Mouse (Mus musculus) kidney, postnatal 0 days (tissue): ENCODE results near the gene Atp1b2. TPM values are rescaled to one million over a fixed set of nuclear protein-coding genes. Genes with fewer than 3 reads are reported as not detected.
"Not testable (repeated sequence)": the region's sequence is repeated elsewhere in the genome, so short reads cannot be mapped to it uniquely, and the experiment has no call there.

Experiments
- ATAC-seq: fragments of 200-750 bp; cut with Nextera tagmentation; replicated peaks from 2 replicates; pipeline ENCODE4 v1.8.0; 2017; ENCODE audit warnings: low read depth, moderate number of reproducible peaks, moderate TSS enrichment, moderate library complexity; ENCODE audit not compliant: low FRiP score
- DNase-seq: peaks from one replicate; pipeline ENCODE4 v3.0.0-alpha.2; 2016; ENCODE audit warnings: low spot score
- H3K27ac ChIP-seq: fragments of 300-500 bp; sonication (generic); 2 replicates; pipeline ENCODE4 v1.5.1; 2014; ENCODE audit warnings: mild to moderate bottlenecking
- H3K27me3 ChIP-seq: fragments of 300-500 bp; sonication (generic); 2 replicates; pipeline ENCODE4 v1.6.1; 2014; ENCODE audit warnings: low read length, mixed read lengths; ENCODE audit not compliant: insufficient read depth
- H3K36me3 ChIP-seq: fragments of 300-500 bp; sonication (generic); 2 replicates; pipeline ENCODE4 v1.6.1; 2014; ENCODE audit warnings: low read length, mixed read lengths; ENCODE audit not compliant: insufficient read depth
- H3K4me1 ChIP-seq: fragments of 300-500 bp; sonication (generic); replicated peaks from 2 replicates; pipeline ENCODE4 v1.6.1; 2014; ENCODE audit warnings: antibody characterized with exemption, low read length, mixed read lengths; ENCODE audit not compliant: insufficient read depth
- H3K4me2 ChIP-seq: fragments of 300-500 bp; sonication (generic); 2 replicates; pipeline ENCODE4 v1.6.1; 2014; ENCODE audit warnings: mild to moderate bottlenecking, low read length, moderate library complexity, mixed read lengths
- H3K4me3 ChIP-seq: fragments of 300-500 bp; sonication (generic); replicated peaks from 2 replicates; pipeline ENCODE4 v1.5.1; 2014; ENCODE audit warnings: low read depth, low read length
- H3K9ac ChIP-seq: fragments of 300-500 bp; sonication (generic); 2 replicates; pipeline ENCODE4 v1.6.1; 2014; ENCODE audit warnings: low read depth, low read length
- H3K9me3 ChIP-seq: fragments of 300-500 bp; sonication (generic); replicated peaks from 2 replicates; pipeline ENCODE4 v1.6.1; 2016; ENCODE audit warnings: low read length, inconsistent platforms, mixed read lengths
- CTCF ChIP-seq: IDR thresholded peaks from 2 replicates; pipeline ENCODE4 v1.5.1; 2016; ENCODE audit warnings: antibody characterized with exemption, low read depth, mild to moderate bottlenecking, moderate library complexity
- WGBS: fragments of 180-500 bp; shearing (Covaris S2); extraction: QIAGEN DNeasy Blood & Tissue Kit; methylation state at CpG from one replicate; pipeline ENCODE4 v1.1.7; 2014; 5-methylcytosine and 5-hydroxymethylcytosine counted together
- polyA plus RNA-seq: library from polyadenylated mRNA; unstranded; fragments of >200 nt; fragmentation: Nextera tagmentation; extraction: Ambion mirVana; gene quantifications from 2 replicates; pipeline ENCODE4 v1.2.1, GENCODE M21; 2015

Atp1b2 gene
- polyA plus RNA-seq, 1 experiment from 2014 or later: 16.3 TPM

- Histone ChIP-seq H3K9ac (peak within 1 kb of the TSS; percentile 82), H3K4me1 (peaks cover 8% of the 10 kb centered on the region; the same call in 1 of the 2 replicates), H3K4me3 (peak within 1 kb of the TSS; percentile 69), H3K27me3 (no peaks in the 10 kb centered on the region), H3K9me3 (no peaks in the 10 kb centered on the region), H3K36me3 (no peaks in the 10 kb centered on the region), H3K4me2 (peak within 1 kb of the TSS; percentile 84), H3K27ac (peak within 1 kb of the TSS; percentile 83)
- no peak for TF ChIP-seq CTCF
- under 1% methylated on average over 20 of the region's 20 CpGs for WGBS
- DNase-seq (peak; percentile 90), ATAC-seq (peak; percentile 83)
Observed at GRCm38 (mm10) chr11:69621571-69622268, 16.0 kb upstream of the Atp1b2 start, which contains the start of gene Sat2. Gene Sat2 (plus strand): TSS chr11:69622024.

- no peak for TF ChIP-seq CTCF
- ATAC-seq: no peak
- Histone ChIP-seq H3K4me1 (peaks cover 8% of the 10 kb centered on the region; the same call in 1 of the 2 replicates), H3K4me3 (no peak overlapping the region), H3K36me3 (no peaks in the 10 kb centered on the region), H3K27ac (no peak overlapping the region), H3K9me3 (no peaks in the 10 kb centered on the region), H3K27me3 (no peaks in the 10 kb centered on the region), H3K4me2 (no peak overlapping the region), H3K9ac (no peak overlapping the region)
- no peak for DNase-seq
- WGBS: 73% methylated on average over 7 of the region's 7 CpGs
Observed at GRCm38 (mm10) chr11:69620394-69621081, 14.8 kb upstream of the Atp1b2 start.

GRCm38 (mm10) chr11:69617805-69618204 is 12.1 kb upstream of the Atp1b2 start, which contains the start of gene Shbg:
Gene Shbg (minus strand): TSS chr11:69617905.
- Histone ChIP-seq H3K36me3 (no peaks in the 10 kb centered on the region), H3K4me3 (no peak within 1 kb of the TSS), H3K9me3 (no peaks in the 10 kb centered on the region), H3K4me1 (peaks cover 14% of the 10 kb centered on the region; the same call in 1 of the 2 replicates), H3K4me2 (no peak within 1 kb of the TSS), H3K9ac (no peak within 1 kb of the TSS), H3K27me3 (no peaks in the 10 kb centered on the region), H3K27ac (no peak within 1 kb of the TSS)
- ATAC-seq (no peak), DNase-seq (no peak)
- 51% methylated on average over 5 of the region's 5 CpGs for WGBS
- TF ChIP-seq CTCF: no peak

- no peak overlapping the region for H3K4me3 ChIP-seq
- H3K4me2 ChIP-seq: no peak overlapping the region
- no peak for ATAC-seq
- no peak overlapping the region for H3K27ac ChIP-seq
- DNase-seq: no peak
- no peak for TF ChIP-seq CTCF
- WGBS: 30% methylated on average over 10 of the region's 10 CpGs
- H3K4me1 ChIP-seq: peaks cover 8% of the 10 kb centered on the region; the same call in 1 of the 2 replicates
- no peaks in the 10 kb centered on the region for H3K9me3 ChIP-seq
- no peak overlapping the region for H3K9ac ChIP-seq
- no peaks in the 10 kb centered on the region for H3K36me3 ChIP-seq
- no peaks in the 10 kb centered on the region for H3K27me3 ChIP-seq
Observed at GRCm38 (mm10) chr11:69616781-69617180, 11.0 kb upstream of the Atp1b2 start.

DNA sequence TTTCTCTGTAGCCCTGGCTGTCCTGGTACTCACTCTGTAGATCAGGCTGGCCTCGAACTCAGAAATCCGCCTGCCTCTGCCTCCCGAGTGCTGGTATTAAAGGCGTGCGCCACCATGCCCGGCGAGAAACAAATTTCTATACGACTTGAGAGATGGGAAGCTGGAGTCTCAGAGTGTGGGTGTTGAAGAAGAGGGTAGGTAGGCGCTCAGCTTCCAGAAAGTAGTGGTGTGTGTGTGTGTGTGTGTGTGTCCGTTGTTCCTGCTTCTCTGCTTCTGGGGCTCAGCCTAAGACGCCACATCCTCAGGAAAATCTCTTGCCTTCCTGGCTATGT is 8.5 kb upstream of the Atp1b2 start:
- H3K9me3 ChIP-seq, H3K36me3 ChIP-seq, ATAC-seq, H3K27me3 ChIP-seq, H3K4me1 ChIP-seq, DNase-seq, H3K27ac ChIP-seq, H3K9ac ChIP-seq, H3K4me3 ChIP-seq: not testable (repeated sequence)
- WGBS: 55% methylated on average over 11 of the region's 11 CpGs
- H3K4me2 ChIP-seq: peak overlapping the region; percentile 27; the same call in 1 of the 2 replicates

- Histone ChIP-seq H3K4me2 (peak overlapping the region; percentile 27; the same call in 1 of the 2 replicates), H3K9ac (peak overlapping the region; percentile 9; the same call in 1 of the 2 replicates), H3K4me1 (peaks cover 5% of the 10 kb centered on the region; the same call in 1 of the 2 replicates), H3K9me3 (no peaks in the 10 kb centered on the region), H3K36me3 (no peaks in the 10 kb centered on the region), H3K27me3 (no peaks in the 10 kb centered on the region), H3K27ac (0 out of 2 replicates have a peak overlapping the region, but pooled peaks have one; percentile 28), H3K4me3 (no peak overlapping the region; the same call in 1 of the 2 replicates)
- TF ChIP-seq CTCF: peak; percentile 94
- DNase-seq (peak; percentile 95), ATAC-seq (no peak)
- 10% methylated on average over 18 of the region's 19 CpGs for WGBS
Observed at GRCm38 (mm10) chr11:69613553-69614256, 8.0 kb upstream of the Atp1b2 start.
